Mouse (Mus musculus) E14TG2a.4 (cell line): ENCODE data around the gene Rxrb.
A peak's percentile ranks its signal among the peaks of the same experiment; 100 is the strongest.
"Not testable (repeated sequence)": the region's sequence is repeated elsewhere in the genome, so short reads cannot be mapped to it uniquely, and the experiment has no call there.

Experiments
- H3K27me3 ChIP-seq: 2 replicates; pipeline ENCODE4 v1.6.1; 2014; ENCODE audit warnings: low read length, control low read depth; ENCODE audit not compliant: insufficient read depth
- H3K36me3 ChIP-seq: 2 replicates; pipeline ENCODE4 v1.6.1; 2014; ENCODE audit warnings: low read length, control low read depth; ENCODE audit not compliant: insufficient read depth
- H3K4me1 ChIP-seq: replicated peaks from 2 replicates; pipeline ENCODE4 v1.6.1; 2014; ENCODE audit warnings: low read depth, low read length, control low read depth
- H3K4me3 ChIP-seq: replicated peaks from 2 replicates; pipeline ENCODE4 v1.5.1; 2014; ENCODE audit warnings: mild to moderate bottlenecking, low read length
- H3K9me3 ChIP-seq: 2 replicates; pipeline ENCODE4 v1.6.1; 2014; ENCODE audit warnings: low read length, control low read depth
- CTCF ChIP-seq: conservative IDR thresholded peaks from 2 replicates; pipeline ENCODE4 v1.5.1; 2014; ENCODE audit warnings: low read length
- NANOG ChIP-seq: IDR thresholded peaks from 2 replicates; pipeline ENCODE4 v1.6.1; 2014; ENCODE audit warnings: borderline replicate concordance, low read length, mixed read lengths
- POU5F1 ChIP-seq: IDR thresholded peaks from 2 replicates; pipeline ENCODE4 v1.6.1; 2014; ENCODE audit warnings: low read length, borderline replicate concordance

Rxrb gene

DNA sequence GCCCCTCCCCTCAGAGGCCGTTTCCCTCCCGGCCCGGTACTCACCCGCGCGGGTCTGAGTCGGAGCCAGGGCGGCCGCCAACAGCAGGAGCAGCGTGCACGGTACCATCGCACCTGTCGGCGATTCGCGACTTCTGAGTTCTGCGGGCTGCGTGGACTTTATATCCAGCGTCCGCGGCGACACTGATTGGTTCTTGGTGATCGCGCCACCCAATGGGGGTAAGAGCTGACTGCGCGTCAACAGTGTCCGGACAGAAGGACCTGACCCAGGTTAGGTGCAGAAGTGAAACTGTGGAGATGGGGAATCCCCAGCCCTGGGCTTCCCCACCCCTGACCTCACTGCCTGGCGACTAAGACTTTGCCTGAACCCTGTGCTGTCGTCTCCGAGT is 31.5 kb upstream of the Rxrb start, which contains the start of gene H2-K1:
H2-K1 (minus strand) TSS at position 198 of the 388 bp plus-strand sequence.
- TF ChIP-seq CTCF (no peak), NANOG (no peak), POU5F1 (no peak)
- H3K36me3 ChIP-seq, result no peaks in the 10 kb centered on the region
- peak within 1 kb of the TSS; percentile 80 for H3K4me3 ChIP-seq
- H3K9me3 ChIP-seq, result 0 out of 2 replicates have a peak, but pooled peaks cover 4% of the 10 kb centered on the region
- H3K4me1 ChIP-seq, result peaks cover 18% of the 10 kb centered on the region
- H3K27me3 ChIP-seq, result peaks cover 66% of the 10 kb centered on the region

DNA sequence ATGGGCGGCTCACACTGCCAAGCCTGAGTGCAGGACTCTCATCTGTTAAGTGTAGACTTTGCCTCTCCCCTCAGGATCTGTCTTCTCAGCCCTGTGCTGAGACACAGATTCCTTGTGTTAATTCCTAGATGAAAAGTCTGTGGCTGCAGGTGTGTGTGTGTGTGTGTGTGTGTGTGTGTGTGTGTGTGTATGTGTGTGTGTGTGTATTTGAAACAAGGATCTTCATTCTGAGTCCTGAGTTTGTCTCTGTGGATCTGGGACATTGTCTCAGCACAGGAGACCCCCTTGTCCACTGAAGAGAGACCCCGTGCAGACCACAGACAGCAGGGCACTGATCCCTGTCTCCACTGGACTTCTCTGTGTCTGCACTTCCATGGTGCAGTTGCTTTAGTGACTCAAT is 30.8 kb upstream of the Rxrb start:
- H3K9me3 ChIP-seq, result not testable (repeated sequence)

DNA sequence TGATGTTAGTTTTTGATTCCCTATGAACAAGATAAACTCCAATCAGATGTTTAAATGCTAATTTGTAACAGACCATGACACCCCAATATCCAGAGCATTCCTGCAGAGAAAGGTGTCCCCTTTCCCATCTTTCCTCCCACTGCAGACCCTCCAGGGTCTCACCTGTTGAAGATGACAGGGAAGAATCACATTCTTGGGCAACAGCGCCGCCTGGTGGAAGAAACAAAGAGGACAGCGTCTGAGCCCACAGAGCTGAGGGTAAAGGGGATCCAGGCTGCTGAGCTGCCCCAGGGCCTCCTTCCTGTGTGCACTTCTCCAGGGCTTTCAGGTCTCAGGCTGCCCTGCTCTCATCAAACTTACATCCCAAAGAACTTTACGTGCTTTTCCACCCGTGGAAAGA is 28.2 kb upstream of the Rxrb start:
- Histone ChIP-seq H3K4me3 (peak overlapping the region; percentile 39; the same call in 1 of the 2 replicates), H3K27me3 (peaks cover 49% of the 10 kb centered on the region), H3K9me3 (0 out of 2 replicates have a peak, but pooled peaks cover 4% of the 10 kb centered on the region), H3K36me3 (no peaks in the 10 kb centered on the region), H3K4me1 (peaks cover 21% of the 10 kb centered on the region)
- TF ChIP-seq CTCF (peak; percentile 96), NANOG (no peak)

More for the DNA sequence above, 30.8 kb upstream of the Rxrb start:
- H3K27me3 ChIP-seq, result peaks cover 66% of the 10 kb centered on the region
- H3K36me3 ChIP-seq, H3K4me3 ChIP-seq: not testable (repeated sequence)
- H3K4me1 ChIP-seq, result peaks cover 18% of the 10 kb centered on the region

- H3K36me3 ChIP-seq, result no peaks in the 10 kb centered on the region
- peaks cover 13% of the 10 kb centered on the region for H3K4me1 ChIP-seq
- H3K27me3 ChIP-seq, result peaks cover 18% of the 10 kb centered on the region
- TF ChIP-seq NANOG (no peak), POU5F1 (no peak), CTCF (no peak)
- H3K4me3 ChIP-seq, result no peak overlapping the region
- 0 out of 2 replicates have a peak, but pooled peaks cover 4% of the 10 kb centered on the region for H3K9me3 ChIP-seq
Observed at GRCm38 (mm10) chr17:34006570-34006969, 25.0 kb upstream of the Rxrb start.

- Histone ChIP-seq H3K9me3 (peaks cover 23% of the 10 kb centered on the region), H3K27me3 (peaks cover 9% of the 10 kb centered on the region; the same call in 1 of the 2 replicates), H3K36me3 (no peaks in the 10 kb centered on the region), H3K4me1 (peaks cover 4% of the 10 kb centered on the region), H3K4me3 (no peak overlapping the region)
- TF ChIP-seq POU5F1 (no peak), CTCF (no peak), NANOG (no peak)
Observed at GRCm38 (mm10) chr17:34010156-34010555, 21.5 kb upstream of the Rxrb start.

- TF ChIP-seq CTCF, result no peak
- no peak for TF ChIP-seq NANOG
- TF ChIP-seq POU5F1, result no peak
- no peaks in the 10 kb centered on the region for H3K4me1 ChIP-seq
- no peak overlapping the region for H3K4me3 ChIP-seq
- no peaks in the 10 kb centered on the region for H3K27me3 ChIP-seq
- H3K9me3 ChIP-seq, result peaks cover 51% of the 10 kb centered on the region
- no peaks in the 10 kb centered on the region for H3K36me3 ChIP-seq
Observed at GRCm38 (mm10) chr17:34013436-34013835, 18.2 kb upstream of the Rxrb start.

DNA sequence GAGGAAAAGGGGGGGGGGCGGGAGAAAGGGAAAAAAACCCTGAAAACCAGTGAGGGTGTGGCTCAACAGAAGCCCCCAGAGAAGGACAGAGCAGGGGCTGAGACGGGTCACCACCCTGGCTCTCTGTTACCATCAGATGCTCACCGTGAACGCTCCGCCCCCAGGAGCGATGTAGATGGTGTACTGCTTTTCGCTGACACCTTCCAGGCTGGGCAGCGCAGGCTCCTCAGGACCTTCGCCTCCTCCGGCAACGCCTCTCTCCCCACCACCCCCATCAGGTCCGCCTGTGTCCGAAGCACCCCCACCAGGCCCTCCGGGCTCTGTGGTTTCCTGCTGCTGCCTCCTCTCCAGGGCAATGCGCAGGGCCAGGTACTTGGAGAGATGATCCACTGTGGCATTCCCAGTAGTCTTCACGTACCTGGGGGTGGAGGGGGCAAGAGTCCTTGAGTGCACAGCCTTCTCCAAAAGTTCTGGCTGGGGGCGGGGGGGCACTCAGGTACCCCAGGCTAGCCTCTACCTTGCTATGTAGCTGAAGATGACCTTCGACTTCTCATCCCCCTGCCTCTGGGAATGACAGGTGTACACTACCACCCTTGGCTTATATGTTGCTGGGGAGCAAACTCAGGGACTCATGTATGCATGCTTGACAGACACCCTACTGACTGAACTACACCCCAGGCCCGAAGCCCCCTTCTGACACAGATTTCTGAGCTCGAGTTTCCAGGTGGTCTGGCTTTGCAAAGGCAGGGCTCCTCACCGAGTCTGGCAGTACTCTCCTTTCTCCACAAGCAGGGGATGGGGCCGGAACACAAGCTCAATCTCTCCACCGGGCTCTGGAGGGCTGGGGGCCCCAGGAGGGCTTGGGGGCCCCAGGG is 9.8 kb upstream of the Rxrb start:
- H3K4me3 ChIP-seq, result peak overlapping the region; percentile 95
- peaks cover 26% of the 10 kb centered on the region for H3K36me3 ChIP-seq
- peaks cover 16% of the 10 kb centered on the region for H3K27me3 ChIP-seq
- H3K4me1 ChIP-seq, result peaks cover 47% of the 10 kb centered on the region
- H3K9me3 ChIP-seq, result peaks cover 44% of the 10 kb centered on the region
- TF ChIP-seq POU5F1 (no peak), NANOG (no peak), CTCF (no peak)

DNA sequence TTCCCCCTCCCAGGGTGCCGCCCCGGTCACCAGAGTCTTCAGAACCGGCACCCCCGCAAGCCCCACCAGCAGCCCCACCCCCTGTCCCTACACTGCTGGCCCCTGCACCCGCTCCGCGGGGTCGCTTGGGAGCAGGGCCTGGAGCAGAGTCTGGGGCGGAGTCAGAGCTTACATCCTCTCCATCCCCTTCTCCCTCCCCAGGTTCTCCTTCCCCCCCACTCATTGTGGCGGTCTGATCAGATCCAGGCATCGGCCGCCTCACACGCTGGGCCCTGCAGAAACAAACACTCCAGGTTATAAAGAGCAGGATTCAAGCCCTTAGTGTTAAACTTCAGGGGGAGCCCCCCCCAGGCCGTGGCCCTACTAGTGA is 9.2 kb upstream of the Rxrb start:
- Histone ChIP-seq H3K9me3 (peaks cover 39% of the 10 kb centered on the region), H3K36me3 (peaks cover 26% of the 10 kb centered on the region), H3K4me1 (peaks cover 52% of the 10 kb centered on the region), H3K4me3 (peak overlapping the region; percentile 95), H3K27me3 (peaks cover 17% of the 10 kb centered on the region)
- no peak for TF ChIP-seq CTCF
- no peak for TF ChIP-seq POU5F1
- TF ChIP-seq NANOG, result no peak
